Mouse (Mus musculus) hindbrain, embryonic 11.5 days (tissue): ENCODE data around the gene Aatf. TPM values are rescaled to one million over a fixed set of nuclear protein-coding genes. Genes with fewer than 3 reads are reported as not detected.

Experiments used
- ATAC-seq: fragments of 200-750 bp; cut with Nextera tagmentation; 2 replicates; pipeline ENCODE4 v1.8.0; 2017; ENCODE audit warnings: mild to moderate bottlenecking, moderate TSS enrichment, moderate library complexity; ENCODE audit not compliant: low FRiP score
- DNase-seq: peaks from one replicate; pipeline ENCODE4 v3.0.0-alpha.2; 2015; ENCODE audit warnings: low spot score
- H3K27ac ChIP-seq: fragments of 300-500 bp; sonication (generic); 2 replicates; pipeline ENCODE4 v1.5.1; 2014; ENCODE audit warnings: mild to moderate bottlenecking, low read depth, low read length
- H3K27me3 ChIP-seq: fragments of 300-500 bp; sonication (generic); 2 replicates; pipeline ENCODE4 v1.6.1; 2014; ENCODE audit warnings: mild to moderate bottlenecking, low read length, moderate library complexity, mixed read lengths; ENCODE audit not compliant: control insufficient read depth, insufficient read depth
- H3K36me3 ChIP-seq: fragments of 300-500 bp; sonication (generic); 2 replicates; pipeline ENCODE4 v1.6.1; 2014; ENCODE audit warnings: mild to moderate bottlenecking, low read length, moderate library complexity, mixed read lengths; ENCODE audit not compliant: control insufficient read depth, insufficient read depth
- H3K4me1 ChIP-seq: fragments of 300-500 bp; sonication (generic); replicated peaks from 2 replicates; pipeline ENCODE4 v1.6.1; 2014; ENCODE audit warnings: low read length, mixed read lengths; ENCODE audit not compliant: control insufficient read depth, insufficient read depth
- H3K4me2 ChIP-seq: fragments of 300-500 bp; sonication (generic); replicated peaks from 2 replicates; pipeline ENCODE4 v1.6.1; 2014; ENCODE audit warnings: mild to moderate bottlenecking, low read depth, low read length
- H3K4me3 ChIP-seq: fragments of 300-500 bp; sonication (generic); 2 replicates; pipeline ENCODE4 v1.5.1; 2014; ENCODE audit warnings: low read depth, low read length
- H3K9ac ChIP-seq: fragments of 300-500 bp; sonication (generic); 2 replicates; pipeline ENCODE4 v1.6.1; 2014; ENCODE audit warnings: low read depth, low read length
- H3K9me3 ChIP-seq: fragments of 300-500 bp; sonication (generic); 2 replicates; pipeline ENCODE4 v1.6.1; 2016; ENCODE audit warnings: low read length; ENCODE audit not compliant: control insufficient read depth
- WGBS: fragments of 180-500 bp; shearing (Covaris S2); extraction: QIAGEN DNeasy Blood & Tissue Kit; methylation state at CpG from one replicate; pipeline ENCODE4 v1.1.7; 2014; 5-methylcytosine and 5-hydroxymethylcytosine counted together
- polyA plus RNA-seq: library from polyadenylated mRNA; unstranded; fragments of >200 nt; fragmentation: Nextera tagmentation; extraction: Ambion mirVana; gene quantifications from 2 replicates; pipeline ENCODE4 v1.2.1, GENCODE M21; 2014

The Aatf gene
- polyA plus RNA-seq, 1 experiment from 2014 or later = 59.9 TPM

GRCm38 (mm10) chr11:84376510-84377365 is 136.6 kb downstream of the Aatf start:
- Histone ChIP-seq H3K27ac (peak overlapping the region; percentile 34; the same call in 1 of the 2 replicates), H3K9me3 (no peaks in the 10 kb centered on the region), H3K36me3 (no peaks in the 10 kb centered on the region), H3K4me1 (peaks cover 2% of the 10 kb centered on the region; the same call in 1 of the 2 replicates), H3K4me3 (no peak overlapping the region), H3K27me3 (no peaks in the 10 kb centered on the region), H3K4me2 (no peak overlapping the region), H3K9ac (no peak overlapping the region)
- 68% methylated on average over 13 of the region's 13 CpGs for WGBS
- DNase-seq (peak; percentile 33), ATAC-seq (no peak)

- Histone ChIP-seq H3K27me3 (no peaks in the 10 kb centered on the region), H3K36me3 (no peaks in the 10 kb centered on the region), H3K4me1 (peaks cover 2% of the 10 kb centered on the region; the same call in 1 of the 2 replicates), H3K4me2 (no peak overlapping the region), H3K9ac (no peak overlapping the region), H3K4me3 (no peak overlapping the region), H3K9me3 (no peaks in the 10 kb centered on the region), H3K27ac (0 out of 2 replicates have a peak overlapping the region, but pooled peaks have one; percentile 34)
- no peak for ATAC-seq
- peak; percentile 14 for DNase-seq
- 48% methylated on average over 3 of the region's 3 CpGs for whole genome bisulfite sequencing
Observed at GRCm38 (mm10) chr11:84375951-84376496, 137.3 kb downstream of the Aatf start.

GRCm38 (mm10) chr11:84373122-84373521 is 140.2 kb downstream of the Aatf start:
- Histone ChIP-seq H3K4me3 (no peak overlapping the region), H3K9ac (no peak overlapping the region), H3K4me1 (peaks cover 2% of the 10 kb centered on the region; the same call in 1 of the 2 replicates), H3K9me3 (no peaks in the 10 kb centered on the region), H3K36me3 (no peaks in the 10 kb centered on the region), H3K4me2 (no peak overlapping the region), H3K27me3 (no peaks in the 10 kb centered on the region), H3K27ac (no peak overlapping the region)
- WGBS = 84% methylated on average over 4 of the region's 4 CpGs
- ATAC-seq = no peak
- no peak for DNase-seq

Other genes starting within 250 kb of the Aatf start
- gene Lhx1, start 12.0 kb upstream of the Aatf start, polyA plus RNA-seq = 53.3 and 57.3 TPM in 2 replicates